Mouse (Mus musculus) heart, postnatal 25 days (tissue): Measurements from ENCODE around the gene Pea15a. TPM values are rescaled to one million over a fixed set of nuclear protein-coding genes. Genes with fewer than 3 reads are reported as not detected.

Experiments
- DNase-seq: peaks from one replicate; pipeline ENCODE4 v3.0.0; 2022; ENCODE audit warnings: low spot score
- intact Hi-C: fragments of 180-260 bp; cut with DNase I; formaldehyde crosslinking; loops from one replicate; pipeline ENCODE4 v1.15.1; 2025
- total RNA-seq, 2 experiments: library from RNA; stranded (reverse); gene quantifications; 2 replicates each; pipeline ENCODE4 v1.2.3; 2021

Pea15a gene
- total RNA-seq, 2 experiments from 2014 or later, result 65.8 to 70.5 TPM

DNA sequence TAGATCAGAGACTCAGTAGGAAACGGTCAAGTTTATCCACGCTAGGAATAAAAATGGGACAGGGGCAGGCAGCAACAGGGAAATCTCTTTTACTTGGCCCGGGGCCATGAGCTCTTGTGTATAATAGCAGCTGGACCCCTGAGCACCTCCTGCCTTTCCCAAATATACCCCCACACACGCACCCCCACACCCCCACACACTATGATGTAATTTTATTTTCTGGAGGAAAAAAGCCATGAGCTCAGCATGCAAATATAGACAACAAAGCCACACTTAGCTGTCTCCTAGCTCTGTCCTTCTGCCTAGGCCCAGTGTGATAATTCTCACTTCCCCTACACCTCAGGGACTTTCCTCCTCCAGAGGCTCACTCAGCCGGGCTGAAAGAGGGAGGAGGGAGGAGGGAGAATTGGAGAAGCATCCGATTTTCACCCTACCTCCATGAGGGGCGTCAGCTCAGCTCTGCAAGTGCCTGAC, 544 bp upstream of the Pea15a start:
- no peak for DNase-seq
- intact Hi-C loops, result loop anchor here (1.0 kb wide), 1 partner anchor 10 kb away; no protein-coding TSS in a partner anchor

DNA sequence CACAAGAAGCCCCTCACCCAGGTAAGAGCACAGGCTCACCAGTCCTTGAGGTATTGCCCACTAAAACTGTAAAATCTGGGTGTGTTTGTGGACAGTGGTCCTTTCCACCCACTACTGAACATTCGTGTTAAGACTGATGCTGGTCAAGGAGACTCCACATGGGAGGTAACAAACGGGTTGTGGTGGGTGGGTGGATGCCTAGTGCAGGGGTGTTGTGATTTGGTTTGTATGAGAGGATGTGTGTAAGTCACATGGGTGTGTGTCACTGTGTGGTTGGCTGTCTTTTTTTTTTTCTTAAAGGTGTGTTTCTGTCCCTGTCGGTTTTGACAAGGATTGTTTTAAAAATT, 890 bp downstream of the Pea15a start:
- DNase-seq, result no peak
- intact Hi-C loops, result no loop called here

DNA sequence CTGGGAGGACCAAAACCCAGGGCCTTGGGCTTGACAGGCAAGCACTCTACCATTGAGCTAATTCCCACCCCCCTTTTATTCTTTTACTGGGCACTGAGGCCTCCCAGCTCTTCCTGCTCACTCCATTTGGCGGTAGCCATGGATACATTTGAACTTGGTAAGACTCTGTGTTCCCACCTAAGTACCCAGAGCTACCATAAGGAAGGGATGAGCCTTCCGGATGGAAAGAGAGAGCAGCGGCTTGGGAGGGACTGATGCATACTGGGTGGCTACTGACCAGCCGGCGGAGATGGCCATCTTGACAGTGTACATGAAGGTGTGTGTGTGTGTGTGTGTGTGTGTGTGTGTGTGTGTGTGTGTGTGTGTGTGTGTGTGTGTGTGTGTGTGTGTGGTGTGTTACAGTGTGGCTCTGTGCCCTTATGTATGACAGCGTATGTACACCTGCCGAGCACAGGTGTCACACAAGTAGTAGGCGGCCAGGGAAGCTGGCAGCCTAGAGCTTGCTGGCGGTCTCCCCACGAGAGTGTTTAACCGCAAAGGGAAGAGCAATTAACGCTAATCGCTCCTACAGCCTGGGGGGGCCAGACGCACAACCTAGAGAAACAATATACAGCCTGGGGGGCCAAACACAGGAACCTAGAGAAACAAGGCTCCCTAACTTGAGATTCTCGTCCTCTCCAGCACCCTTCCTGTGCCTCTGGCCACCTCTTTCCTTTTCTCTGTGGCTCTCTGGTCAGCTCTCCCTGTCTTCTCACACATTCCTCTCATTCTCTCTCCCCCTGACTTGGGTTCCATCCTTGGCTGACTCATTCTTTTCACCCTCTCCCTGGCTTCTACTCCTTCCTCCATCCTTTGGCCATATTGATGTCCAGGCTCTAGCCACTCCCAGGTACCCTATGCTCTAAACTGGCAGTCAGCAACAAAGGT, 1.5 kb downstream of the Pea15a start:
- DNase-seq, result no peak
- intact Hi-C loops, result no loop called here

DNA sequence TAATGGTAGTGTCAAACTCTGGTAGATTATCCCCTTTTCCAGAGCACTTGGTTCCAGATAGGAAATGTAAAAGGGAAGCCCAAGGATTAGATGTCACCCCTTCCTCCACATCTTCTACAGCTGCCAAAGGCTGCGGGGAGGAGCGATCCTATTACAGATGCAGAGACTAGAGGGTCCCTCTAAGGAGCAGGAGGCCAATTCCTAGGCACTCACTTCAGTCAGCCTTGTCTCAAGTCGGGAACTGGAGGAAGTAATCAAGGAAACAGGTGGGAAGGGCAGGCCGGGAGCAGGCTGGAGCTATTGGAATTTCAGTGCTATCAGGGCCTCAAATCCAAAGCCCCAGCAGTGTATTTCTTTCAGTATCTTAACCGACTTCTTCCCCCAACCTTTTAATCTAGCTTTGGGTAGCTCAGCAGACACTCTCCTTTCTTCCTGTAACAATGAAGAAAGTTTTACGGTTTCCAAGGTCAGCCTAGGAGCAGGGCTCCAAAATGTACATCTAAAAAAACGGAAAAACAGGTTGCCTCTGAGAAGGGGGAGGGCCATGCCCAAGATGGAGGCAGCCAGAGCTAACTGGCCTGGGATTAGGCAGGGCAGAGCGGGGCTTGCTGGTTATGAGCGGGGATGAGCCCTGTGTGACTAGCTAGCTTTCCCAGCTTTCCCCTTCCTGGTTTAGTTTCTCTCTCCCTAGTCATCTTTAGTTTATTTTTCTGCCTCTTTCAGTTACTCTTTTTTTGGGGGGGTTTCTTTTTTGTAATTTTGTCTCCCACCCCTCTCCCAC, 2.4 kb downstream of the Pea15a start:
- intact Hi-C loops, result no loop called here
- no peak for DNase-seq

DNA sequence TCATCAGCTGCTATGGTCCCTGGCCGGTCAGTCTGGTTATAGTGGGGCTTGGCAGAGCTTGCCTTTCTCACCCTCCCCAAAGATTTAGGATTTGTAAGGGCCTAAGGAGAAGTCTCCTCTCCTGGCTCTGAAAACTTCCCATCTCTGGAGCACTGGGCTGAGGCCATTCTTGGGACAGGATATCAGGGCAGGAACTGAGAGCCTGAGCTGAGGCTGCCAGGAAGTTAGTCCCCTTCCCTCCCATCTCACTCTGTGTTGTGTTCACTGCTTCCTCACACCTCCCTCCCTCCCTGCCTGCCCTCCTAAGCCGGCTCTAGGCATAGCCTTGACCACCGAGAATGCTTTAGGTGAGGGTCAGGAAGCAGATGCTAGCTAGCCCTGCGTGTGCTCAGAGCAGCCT, 3.0 kb downstream of the Pea15a start:
- intact Hi-C loops, result no loop called here
- no peak for DNase-seq

DNA sequence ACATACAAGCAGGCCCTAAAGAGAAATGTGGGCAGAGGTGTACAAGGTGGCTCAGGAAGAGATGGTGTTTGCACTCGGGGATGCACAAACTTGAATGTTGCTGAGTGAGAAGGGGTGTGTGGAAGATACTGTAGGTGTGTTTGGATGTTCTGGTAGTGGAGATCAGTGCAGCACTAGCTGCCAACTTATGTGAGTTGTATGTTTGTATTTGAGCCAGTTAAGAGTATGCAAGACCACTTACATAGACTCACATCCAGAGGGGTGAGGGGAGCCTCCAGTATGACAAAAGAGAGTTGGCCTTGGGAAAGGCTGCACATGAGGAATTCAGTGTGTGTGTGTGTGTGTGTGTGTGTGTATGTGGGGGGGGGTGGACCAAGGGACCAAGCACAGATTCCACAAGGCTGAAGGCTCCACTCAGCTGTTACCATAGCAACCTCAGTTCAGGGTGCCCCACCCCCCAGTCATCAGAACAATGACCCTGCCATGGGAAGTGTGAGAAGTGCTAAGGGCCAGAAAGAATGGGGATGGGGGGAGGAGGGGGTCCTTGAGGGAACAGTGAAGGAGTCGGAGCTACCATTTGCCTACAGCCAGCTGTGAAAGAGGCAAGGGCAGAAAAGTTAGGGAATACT, 3.6 kb downstream of the Pea15a start:
- intact Hi-C loops, result no loop called here

DNA sequence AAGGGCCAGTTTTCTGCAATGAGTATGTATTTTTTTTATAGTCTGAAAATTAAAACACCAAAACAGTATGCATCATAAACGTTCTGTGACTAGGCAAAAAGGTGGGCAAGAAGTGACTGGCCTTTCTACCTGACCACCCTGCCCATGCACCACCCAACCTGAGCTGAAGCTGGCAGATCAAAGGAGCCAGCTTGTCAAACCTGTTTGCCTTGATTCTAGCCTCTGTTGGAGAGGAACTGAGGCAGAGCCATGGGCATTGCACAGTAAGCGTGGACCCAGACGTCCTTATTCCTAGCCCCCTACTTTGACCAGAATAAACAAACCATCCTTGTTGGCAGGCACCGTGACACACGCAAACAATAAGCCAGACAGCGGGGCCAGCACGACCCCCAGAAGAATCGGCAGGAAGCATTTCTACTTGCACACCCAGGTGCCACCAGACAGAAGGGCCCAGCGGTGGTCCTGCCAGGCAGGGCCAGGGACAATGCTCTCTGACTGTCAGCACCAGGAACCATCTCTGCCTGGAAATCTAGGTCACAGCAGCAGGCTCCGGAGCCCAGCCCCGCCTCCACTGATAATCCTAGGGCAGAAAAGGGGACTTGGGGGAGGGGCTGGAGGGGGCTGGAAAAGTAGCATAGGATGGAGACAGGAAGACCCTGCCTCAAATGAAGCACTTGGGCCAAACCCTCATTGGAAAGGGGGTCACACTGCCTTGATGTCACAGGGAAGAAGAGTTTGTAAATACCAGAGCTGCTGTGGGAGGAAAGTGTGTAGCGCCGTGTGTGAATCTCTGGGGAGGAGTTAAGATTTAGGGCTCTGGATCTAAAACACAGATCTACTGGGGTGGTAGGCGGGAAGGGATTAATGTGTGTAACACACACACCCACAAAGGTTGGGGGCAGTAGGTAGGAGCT, 4.4 kb downstream of the Pea15a start:
- no peak for DNase-seq
- intact Hi-C loops, result no loop called here

More for the DNA sequence above, 3.6 kb downstream of the Pea15a start:
- DNase-seq, result no peak

DNA sequence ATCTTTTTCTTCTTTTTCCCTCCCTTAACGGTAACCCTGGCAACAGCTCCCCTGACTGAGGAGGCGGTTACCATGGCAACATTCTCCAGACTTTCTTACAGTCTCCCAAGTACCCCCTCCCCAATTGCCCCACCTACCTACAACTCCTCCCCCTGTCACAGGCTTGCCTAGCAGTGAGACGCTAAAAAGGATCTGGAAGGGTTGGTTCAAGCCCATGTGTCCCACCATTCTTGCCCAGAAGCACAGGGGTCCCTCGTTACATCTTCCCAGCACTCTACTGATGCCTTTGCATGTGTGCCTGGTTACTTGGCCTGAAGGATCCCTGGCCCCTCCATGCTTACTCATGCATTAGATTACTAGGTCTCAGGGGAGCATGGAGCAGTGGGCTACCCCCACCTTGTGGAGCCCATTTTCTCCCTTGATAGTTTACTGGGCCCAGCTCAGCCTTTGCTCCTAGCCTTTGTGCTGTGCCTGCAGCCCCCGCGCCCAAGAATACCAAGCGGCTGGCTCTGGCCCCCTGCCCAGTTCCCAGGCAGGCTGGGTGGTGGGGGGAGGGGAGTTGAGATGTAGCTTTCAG, 5.6 kb downstream of the Pea15a start:
- intact Hi-C loops, result no loop called here
- no peak for DNase-seq

DNA sequence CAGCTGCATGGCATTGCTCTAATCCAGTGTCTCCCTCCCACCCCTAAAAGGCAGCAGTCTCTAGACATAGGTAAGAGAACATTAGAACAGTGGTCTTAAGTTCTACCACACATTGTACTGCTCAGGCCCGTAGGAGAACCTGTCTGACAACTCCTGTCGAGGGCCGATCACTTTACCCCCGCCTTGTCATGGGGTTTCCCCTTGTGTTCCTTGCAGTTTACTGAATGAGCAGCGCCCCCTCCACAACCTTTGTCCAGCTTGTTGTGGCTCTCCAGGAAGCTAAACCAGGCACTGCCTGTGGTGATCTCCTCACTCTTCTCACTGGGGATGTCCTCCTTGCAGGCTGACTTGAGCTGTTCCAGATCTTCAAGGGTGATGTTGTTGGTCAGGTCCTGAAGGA, 6.4 kb downstream of the Pea15a start:
- no peak for DNase-seq
- intact Hi-C loops, result no loop called here

DNA sequence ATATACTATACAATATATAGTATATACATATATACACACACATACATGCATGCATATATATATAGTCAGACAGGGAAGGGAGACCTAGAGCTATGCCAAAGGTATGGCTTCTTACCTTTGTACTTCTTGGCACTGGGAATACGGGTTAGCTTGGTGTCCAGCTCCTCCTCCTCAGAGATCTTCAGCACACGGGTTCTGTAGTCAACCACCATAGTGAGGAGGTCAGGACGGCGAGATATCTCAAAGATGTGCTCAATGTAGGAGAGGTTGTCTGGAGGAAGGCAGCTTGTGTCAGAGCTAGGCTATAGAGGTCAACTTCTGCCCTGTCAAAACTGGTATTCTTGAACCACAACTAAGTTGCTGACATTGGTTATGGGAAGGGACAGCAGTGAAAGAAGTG, 7.6 kb downstream of the Pea15a start:
- DNase-seq, result no peak
- intact Hi-C loops, result no loop called here

DNA sequence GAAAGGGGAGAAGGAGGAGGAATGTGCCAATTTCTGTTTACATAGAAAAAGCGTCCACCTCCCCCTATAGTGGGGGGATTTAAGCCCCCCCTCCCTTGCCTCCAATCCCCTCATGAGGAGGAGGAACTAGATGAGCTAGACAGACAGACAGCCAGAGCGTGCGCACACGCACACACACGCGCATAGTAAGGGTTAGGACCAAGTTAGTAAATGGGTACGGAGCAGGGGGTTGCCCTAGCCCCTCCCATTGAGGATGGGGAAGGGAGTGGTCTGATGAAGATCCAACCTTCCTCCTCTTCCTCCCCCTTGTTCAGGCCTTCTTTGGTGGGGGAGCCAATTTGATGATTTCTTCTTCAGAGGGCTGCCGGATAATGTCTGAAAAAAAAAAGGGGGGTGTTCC, 8.3 kb downstream of the Pea15a start:
- no peak for DNase-seq
- intact Hi-C loops, result no loop called here

DNA sequence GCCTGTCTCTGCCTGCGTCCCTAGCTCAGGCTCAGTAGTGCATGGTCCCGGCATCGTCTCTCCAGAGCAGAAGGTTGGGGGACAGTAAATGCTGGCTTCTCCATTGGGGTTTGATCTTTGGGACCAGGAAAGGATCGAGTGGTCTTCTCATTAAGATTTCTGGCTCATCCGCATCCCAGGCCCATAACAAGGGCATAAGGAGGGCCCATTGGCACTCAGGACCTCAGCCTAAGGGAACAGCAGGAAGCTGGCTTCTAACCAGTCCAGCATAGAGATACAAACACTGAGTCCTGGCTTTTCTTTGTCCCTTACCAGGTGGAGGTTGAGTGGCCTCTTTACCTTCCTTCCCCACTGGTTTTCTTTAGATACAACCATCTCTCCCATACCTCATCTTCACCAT, 8.8 kb downstream of the Pea15a start:
- no peak for DNase-seq
- intact Hi-C loops, result no loop called here

DNA sequence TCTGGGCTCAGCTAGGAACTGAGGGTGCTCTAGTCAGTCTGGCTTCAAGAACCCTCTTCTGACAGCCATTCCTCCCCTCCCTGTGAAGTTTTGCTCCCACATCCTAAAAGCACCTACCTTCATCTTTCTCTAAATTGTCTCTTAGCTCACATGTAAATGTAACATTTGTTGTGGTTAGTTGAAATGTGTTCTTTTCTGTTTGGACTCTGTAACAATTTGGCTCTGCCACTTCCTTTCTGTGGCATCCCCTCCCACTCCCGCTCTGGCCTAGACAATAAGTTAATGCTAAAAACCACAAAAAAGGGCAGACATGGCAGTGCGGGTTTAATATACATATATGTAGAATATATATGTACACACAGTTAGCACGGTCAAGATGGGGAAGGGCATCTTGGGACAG, 9.5 kb downstream of the Pea15a start:
- no peak for DNase-seq
- intact Hi-C loops, result no loop called here

DNA sequence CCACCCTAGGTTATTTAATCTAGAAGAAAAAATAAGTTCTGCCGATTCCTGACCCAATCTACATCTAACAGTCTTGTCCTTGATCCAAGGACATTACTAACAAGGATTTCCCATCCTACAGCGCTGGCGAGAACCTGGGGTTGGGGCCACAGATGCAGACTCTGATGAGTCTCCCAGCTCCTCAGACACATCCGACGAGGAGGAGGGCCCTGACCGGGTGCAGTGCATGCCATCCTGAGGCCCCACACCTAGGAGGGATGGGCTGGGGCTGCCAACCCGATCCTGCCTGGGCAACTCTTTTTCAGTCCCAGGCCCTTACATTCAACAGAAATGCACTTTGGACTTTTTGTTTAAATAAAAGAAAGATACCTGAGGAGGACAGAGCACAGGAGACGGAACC, 12.2 kb downstream of the Pea15a start:
- no peak for DNase-seq
- intact Hi-C loops, result no loop called here

DNA sequence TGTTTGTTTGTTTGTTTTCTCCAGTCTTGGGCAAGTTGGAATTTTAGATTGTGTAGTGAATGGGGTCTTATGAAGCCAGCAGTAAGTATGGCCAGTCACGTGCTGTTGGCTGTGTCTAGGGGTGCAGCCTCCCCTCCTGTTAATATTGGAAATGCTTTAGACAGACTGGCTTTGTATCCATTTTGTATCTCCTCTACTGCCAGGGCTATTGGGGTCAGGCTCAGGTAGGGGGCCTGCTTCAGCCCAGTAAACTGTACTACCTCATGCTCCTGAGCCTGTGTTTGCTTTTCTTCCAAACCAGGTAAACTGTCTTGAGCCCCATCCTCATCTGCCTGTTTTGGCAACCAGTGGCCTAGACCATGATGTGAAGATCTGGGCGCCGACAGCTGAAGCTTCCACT, 14.4 kb downstream of the Pea15a start:
- DNase-seq, result no peak
- intact Hi-C loops, result no loop called here

DNA sequence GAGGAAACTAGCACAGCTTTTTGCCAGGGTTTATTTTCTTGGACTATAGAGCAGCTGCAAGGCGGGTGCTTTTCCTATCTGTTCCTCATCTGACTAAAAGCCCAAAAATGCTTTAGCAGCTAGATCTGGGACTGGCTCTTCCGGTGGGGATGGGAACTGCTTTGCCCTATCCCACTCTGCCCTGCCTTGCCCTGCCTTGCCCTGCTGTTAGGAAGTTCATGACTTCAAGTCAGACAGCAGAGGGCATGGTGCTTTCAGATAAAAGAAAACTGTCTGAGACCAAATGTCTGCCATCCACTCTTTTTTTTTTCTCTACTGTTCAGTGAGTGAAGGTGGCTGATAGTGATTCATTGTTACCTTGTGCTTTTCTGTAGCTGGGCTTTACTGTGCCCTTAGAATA, 15.0 kb downstream of the Pea15a start:
- DNase-seq, result no peak
- intact Hi-C loops, result no loop called here

DNA sequence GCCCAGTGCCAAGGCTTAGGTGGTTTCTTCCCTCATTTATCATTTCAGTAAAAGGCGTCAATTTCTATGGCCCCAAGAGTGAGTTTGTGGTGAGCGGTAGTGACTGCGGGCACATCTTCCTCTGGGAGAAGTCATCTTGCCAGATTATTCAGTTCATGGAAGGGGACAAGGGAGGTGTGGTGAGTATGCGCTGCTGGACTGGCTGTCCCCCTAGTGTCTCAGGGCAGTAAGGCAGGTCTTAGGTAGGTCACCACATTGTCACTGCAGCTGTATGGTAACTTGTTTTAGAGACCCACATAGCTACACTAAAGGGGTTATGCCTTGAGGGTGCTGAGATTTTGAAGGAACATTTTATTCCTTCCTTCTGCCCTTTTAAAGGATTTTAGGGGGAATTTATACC, 17.7 kb downstream of the Pea15a start:
- intact Hi-C loops, result no loop called here
- DNase-seq, result no peak

DNA sequence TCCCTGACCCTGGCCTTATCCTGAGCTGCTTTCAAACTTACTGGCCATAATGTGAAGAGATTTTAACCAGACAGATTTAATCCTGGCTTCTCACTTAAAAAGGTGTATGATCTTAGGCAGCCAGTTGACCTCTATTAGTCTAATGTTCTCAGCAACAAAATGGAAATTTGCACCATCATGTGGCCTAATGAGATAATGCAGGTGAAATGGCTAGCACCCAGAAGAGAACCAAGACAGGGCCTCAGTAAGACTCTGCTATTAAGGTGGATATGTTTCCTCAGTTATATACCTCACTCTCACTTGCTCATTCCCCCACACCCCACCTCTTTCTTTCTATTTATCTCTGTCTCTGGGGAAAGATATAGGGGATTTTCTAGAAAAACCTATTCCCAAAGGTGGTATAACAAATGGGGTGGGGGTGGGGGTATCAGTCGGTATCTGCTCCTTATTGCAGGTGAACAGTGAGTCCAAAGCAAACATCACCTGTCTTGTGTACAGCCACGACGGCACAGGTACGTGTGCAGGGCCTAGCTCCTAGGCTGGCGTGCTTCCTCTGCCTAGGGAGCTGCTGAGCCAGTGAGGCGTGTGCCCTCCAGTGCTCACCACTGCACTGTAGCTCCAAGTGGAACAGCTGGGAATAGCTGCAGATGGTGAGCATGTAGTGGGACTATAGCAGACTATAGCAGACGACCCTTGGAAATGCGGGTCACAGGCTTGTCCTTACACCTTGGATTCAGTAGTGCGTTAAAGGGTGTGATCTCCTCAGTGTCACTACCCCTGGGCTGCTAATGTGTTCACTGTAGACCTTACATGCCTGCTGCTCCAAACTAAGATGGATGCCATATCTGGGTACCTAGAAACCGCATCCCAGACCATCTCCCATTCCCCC, 20.0 kb downstream of the Pea15a start:
- no peak for DNase-seq
- intact Hi-C loops, result no loop called here
